Mouse (Mus musculus) midbrain, postnatal 0 days (tissue): ENCODE measurements around the gene Anapc5. TPM values are rescaled to one million over a fixed set of nuclear protein-coding genes. Genes with fewer than 3 reads are reported as not detected.

Source experiments
- ATAC-seq: fragments of 200-750 bp; cut with Nextera tagmentation; 2 replicates; pipeline ENCODE4 v1.8.0; 2017; ENCODE audit warnings: moderate number of reproducible peaks, mild to moderate bottlenecking, moderate TSS enrichment, moderate library complexity; ENCODE audit not compliant: low FRiP score
- DNase-seq: peaks from one replicate; pipeline ENCODE4 v3.0.0-alpha.2; 2015; ENCODE audit warnings: low spot score
- H3K27ac ChIP-seq: fragments of 300-500 bp; sonication (generic); 2 replicates; pipeline ENCODE4 v1.5.1; 2014; ENCODE audit warnings: low read depth, mild to moderate bottlenecking, low read length, mixed read lengths
- H3K27me3 ChIP-seq: fragments of 300-500 bp; sonication (generic); 2 replicates; pipeline ENCODE4 v1.6.1; 2014; ENCODE audit warnings: low read length, control low read depth, mixed read lengths; ENCODE audit not compliant: insufficient read depth
- H3K36me3 ChIP-seq: fragments of 300-500 bp; sonication (generic); 2 replicates; pipeline ENCODE4 v1.6.1; 2014; ENCODE audit warnings: low read length, control low read depth, mixed read lengths; ENCODE audit not compliant: insufficient read depth
- H3K4me1 ChIP-seq: fragments of 300-500 bp; sonication (generic); 2 replicates; pipeline ENCODE4 v1.6.1; 2014; ENCODE audit warnings: mild to moderate bottlenecking, control low read depth, antibody characterized with exemption, low read length, mixed read lengths; ENCODE audit not compliant: insufficient read depth
- H3K4me2 ChIP-seq: fragments of 300-500 bp; sonication (generic); 2 replicates; pipeline ENCODE4 v1.6.1; 2014; ENCODE audit warnings: low read depth, mild to moderate bottlenecking, low read length, mixed read lengths; ENCODE audit not compliant: poor library complexity, severe bottlenecking
- H3K4me3 ChIP-seq: fragments of 300-500 bp; sonication (generic); 2 replicates; pipeline ENCODE4 v1.5.1; 2014; ENCODE audit warnings: low read depth, mild to moderate bottlenecking, low read length, moderate library complexity
- H3K9ac ChIP-seq: fragments of 300-500 bp; sonication (generic); replicated peaks from 2 replicates; pipeline ENCODE4 v1.6.1; 2014; ENCODE audit warnings: mild to moderate bottlenecking, low read length, moderate library complexity, mixed read lengths; ENCODE audit not compliant: poor library complexity, severe bottlenecking
- H3K9me3 ChIP-seq: fragments of 300-500 bp; sonication (generic); 2 replicates; pipeline ENCODE4 v1.6.1; 2016; ENCODE audit warnings: low read length, control low read depth
- CTCF ChIP-seq: IDR thresholded peaks from 2 replicates; pipeline ENCODE4 v1.5.1; 2016; ENCODE audit warnings: antibody characterized with exemption, mild to moderate bottlenecking
- WGBS: fragments of 180-500 bp; shearing (Covaris S2); extraction: QIAGEN DNeasy Blood & Tissue Kit; methylation state at CpG from one replicate; pipeline ENCODE4 v1.1.7; 2014; 5-methylcytosine and 5-hydroxymethylcytosine counted together
- polyA plus RNA-seq: library from polyadenylated mRNA; unstranded; fragments of >200 nt; fragmentation: Nextera tagmentation; extraction: Ambion mirVana; gene quantifications from 2 replicates; pipeline ENCODE4 v1.2.1, GENCODE M21; 2015
- total RNA-seq: library from RNA; depleted of rRNA; stranded (reverse); fragments of >200 nt; gene quantifications from 2 replicates; pipeline ENCODE4 v1.2.3, GENCODE M21; 2014

Gene Anapc5
- total and polyA plus RNA-seq, 2 experiments from 2014 or later = 463 to 464 TPM

GRCm38 (mm10) chr5:122798557-122799378 is 22.4 kb downstream of the Anapc5 start:
- whole genome bisulfite sequencing = 50% methylated on average over 17 of the region's 17 CpGs
- Histone ChIP-seq H3K36me3 (peaks cover 62% of the 10 kb centered on the region), H3K4me3 (no peak overlapping the region), H3K4me1 (no peaks in the 10 kb centered on the region), H3K27me3 (no peaks in the 10 kb centered on the region), H3K4me2 (no peak overlapping the region), H3K27ac (peak overlapping the region; percentile 51), H3K9ac (no peak overlapping the region), H3K9me3 (no peaks in the 10 kb centered on the region)
- peak; percentile 38; the same call in 1 of the 2 replicates for ATAC-seq
- DNase-seq = peak; percentile 86
- no peak for TF ChIP-seq CTCF

GRCm38 (mm10) chr5:122797866-122798265 is 23.3 kb downstream of the Anapc5 start:
- Histone ChIP-seq H3K9ac (no peak overlapping the region), H3K27me3 (no peaks in the 10 kb centered on the region), H3K4me3 (no peak overlapping the region), H3K27ac (no peak overlapping the region), H3K4me1 (no peaks in the 10 kb centered on the region), H3K36me3 (peaks cover 64% of the 10 kb centered on the region), H3K4me2 (no peak overlapping the region), H3K9me3 (no peaks in the 10 kb centered on the region)
- 93% methylated on average over 3 of the region's 3 CpGs for WGBS
- DNase-seq = no peak
- ATAC-seq = no peak
- TF ChIP-seq CTCF = no peak

GRCm38 (mm10) chr5:122788696-122789095 is 32.4 kb downstream of the Anapc5 start:
- WGBS = 96% methylated on average over 2 of the region's 2 CpGs
- DNase-seq (no peak), ATAC-seq (no peak)
- H3K27me3 ChIP-seq = no peaks in the 10 kb centered on the region
- H3K9me3 ChIP-seq = no peaks in the 10 kb centered on the region
- no peak overlapping the region for H3K4me3 ChIP-seq
- H3K4me1 ChIP-seq = no peaks in the 10 kb centered on the region
- no peak overlapping the region for H3K4me2 ChIP-seq
- no peak for TF ChIP-seq CTCF
- H3K36me3 ChIP-seq = peaks cover 48% of the 10 kb centered on the region
- H3K27ac ChIP-seq = no peak overlapping the region
- H3K9ac ChIP-seq = no peak overlapping the region

- Histone ChIP-seq H3K4me1 (no peaks in the 10 kb centered on the region), H3K4me3 (no peak overlapping the region), H3K9me3 (no peaks in the 10 kb centered on the region), H3K4me2 (no peak overlapping the region), H3K9ac (no peak overlapping the region), H3K27me3 (no peaks in the 10 kb centered on the region), H3K27ac (no peak overlapping the region), H3K36me3 (peaks cover 33% of the 10 kb centered on the region)
- WGBS = 65% methylated on average over 12 of the region's 12 CpGs
- TF ChIP-seq CTCF = no peak
- ATAC-seq = no peak
- DNase-seq = no peak
These were observed 34.9 kb downstream of the Anapc5 start for GRCm38 (mm10) chr5:122786035-122786819.

GRCm38 (mm10) chr5:122783726-122784406 is 37.3 kb downstream of the Anapc5 start:
- 53% methylated on average over 14 of the region's 14 CpGs for whole genome bisulfite sequencing
- no peak overlapping the region for H3K27ac ChIP-seq
- DNase-seq (no peak), ATAC-seq (no peak)
- H3K27me3 ChIP-seq = no peaks in the 10 kb centered on the region
- no peak overlapping the region for H3K4me2 ChIP-seq
- TF ChIP-seq CTCF = no peak
- H3K4me3 ChIP-seq = no peak overlapping the region
- no peaks in the 10 kb centered on the region for H3K4me1 ChIP-seq
- H3K9ac ChIP-seq = no peak overlapping the region
- no peaks in the 10 kb centered on the region for H3K9me3 ChIP-seq
- peaks cover 20% of the 10 kb centered on the region for H3K36me3 ChIP-seq
